Mouse (Mus musculus): ENCODE results near the gene Pycr1. TPM values are rescaled to one million over a fixed set of nuclear protein-coding genes. Genes with fewer than 3 reads are reported as not detected.

Pycr1 gene
- polyA plus RNA-seq, 1 experiment from 2014 or later, result 20.8 TPM

- no peak overlapping the region for H3K9ac ChIP-seq (replicated peaks)
- peaks cover 36% of the 10 kb centered on the region for H3K27me3 ChIP-seq (replicated peaks)
- no peaks in the 10 kb centered on the region for H3K9me3 ChIP-seq (replicated peaks)
- no peaks in the 10 kb centered on the region for H3K36me3 ChIP-seq
- H3K4me2 ChIP-seq, result no peak overlapping the region
- ATAC-seq (ENCODE audit: low FRiP score), result no peak
- H3K4me1 ChIP-seq, result peaks cover 6% of the 10 kb centered on the region
- H3K4me3 ChIP-seq (replicated peaks), result no peak overlapping the region
- H3K27ac ChIP-seq (replicated peaks), result no peak overlapping the region
- WGBS, result 78% methylated on average over 3 of the region's 3 CpGs
These were observed 11.2 kb upstream of the Pycr1 start for GRCm38 (mm10) chr11:120654741-120655140.

GRCm38 (mm10) chr11:120651872-120652271, 8.3 kb upstream of the Pycr1 start:
- no peak overlapping the region for H3K9ac ChIP-seq (replicated peaks)
- no peak overlapping the region for H3K27ac ChIP-seq (replicated peaks)
- peaks cover 8% of the 10 kb centered on the region for H3K4me1 ChIP-seq
- no peak for ATAC-seq (ENCODE audit: low FRiP score)
- H3K27me3 ChIP-seq (replicated peaks), result peaks cover 7% of the 10 kb centered on the region; the same call in 1 of the 2 replicates
- no peak overlapping the region for H3K4me2 ChIP-seq
- WGBS, result 77% methylated on average over 3 of the region's 3 CpGs
- no peaks in the 10 kb centered on the region for H3K36me3 ChIP-seq
- no peak overlapping the region for H3K4me3 ChIP-seq (replicated peaks)
- H3K9me3 ChIP-seq (replicated peaks), result no peaks in the 10 kb centered on the region

GRCm38 (mm10) chr11:120648001-120648476, 4.5 kb upstream of the Pycr1 start, which contains the start of gene Myadml2:
Gene Myadml2, minus strand, starts transcription at chr11:120648158.
- WGBS, result 4% methylated on average over 13 of the region's 13 CpGs
- Histone ChIP-seq H3K9ac (replicated peaks) (peak within 1 kb of the TSS; percentile 32; the same call in 1 of the 2 replicates), H3K4me1 (peaks cover 15% of the 10 kb centered on the region), H3K4me3 (replicated peaks) (peak within 1 kb of the TSS; percentile 29), H3K4me2 (peak within 1 kb of the TSS; percentile 59), H3K9me3 (replicated peaks) (no peaks in the 10 kb centered on the region), H3K27me3 (replicated peaks) (no peaks in the 10 kb centered on the region), H3K27ac (replicated peaks) (0 out of 2 replicates have a peak within 1 kb of the TSS, but pooled peaks have one; percentile 33), H3K36me3 (no peaks in the 10 kb centered on the region)
- no peak for ATAC-seq (ENCODE audit: low FRiP score)

- H3K9me3 ChIP-seq (replicated peaks), result no peaks in the 10 kb centered on the region
- H3K27ac ChIP-seq (replicated peaks), result no peak overlapping the region
- ATAC-seq (ENCODE audit: low FRiP score), result no peak
- peaks cover 23% of the 10 kb centered on the region for H3K4me1 ChIP-seq
- no peaks in the 10 kb centered on the region for H3K36me3 ChIP-seq
- H3K9ac ChIP-seq (replicated peaks), result no peak overlapping the region
- no peaks in the 10 kb centered on the region for H3K27me3 ChIP-seq (replicated peaks)
- peak overlapping the region; percentile 59 for H3K4me2 ChIP-seq
- no peak overlapping the region for H3K4me3 ChIP-seq (replicated peaks)
- 84% methylated on average over 35 of the region's 35 CpGs for WGBS
These were observed 3.7 kb upstream of the Pycr1 start for GRCm38 (mm10) chr11:120647047-120647830.

GRCm38 (mm10) chr11:120642939-120643600, 499 bp downstream of the Pycr1 start:
- H3K4me2 ChIP-seq, result peak overlapping the region; percentile 95
- peak overlapping the region; percentile 60 for H3K27ac ChIP-seq (replicated peaks)
- H3K9ac ChIP-seq (replicated peaks), result peak overlapping the region; percentile 76
- ATAC-seq (ENCODE audit: low FRiP score), result peak; percentile 54
- H3K9me3 ChIP-seq (replicated peaks), result no peaks in the 10 kb centered on the region
- H3K36me3 ChIP-seq, result no peaks in the 10 kb centered on the region
- H3K4me1 ChIP-seq, result peaks cover 20% of the 10 kb centered on the region
- under 1% methylated on average over 18 of the region's 18 CpGs for WGBS
- peak overlapping the region; percentile 51 for H3K4me3 ChIP-seq (replicated peaks)
- H3K27me3 ChIP-seq (replicated peaks), result no peaks in the 10 kb centered on the region

GRCm38 (mm10) chr11:120641869-120642268, 1.7 kb downstream of the Pycr1 start:
- no peaks in the 10 kb centered on the region for H3K27me3 ChIP-seq (replicated peaks)
- no peak for ATAC-seq (ENCODE audit: low FRiP score)
- WGBS, result 83% methylated on average over 8 of the region's 8 CpGs
- no peaks in the 10 kb centered on the region for H3K36me3 ChIP-seq
- no peaks in the 10 kb centered on the region for H3K9me3 ChIP-seq (replicated peaks)
- 0 out of 2 replicates have a peak overlapping the region, but pooled peaks have one; percentile 95 for H3K4me2 ChIP-seq
- peak overlapping the region; percentile 76; the same call in 1 of the 2 replicates for H3K9ac ChIP-seq (replicated peaks)
- no peak overlapping the region for H3K27ac ChIP-seq (replicated peaks)
- H3K4me1 ChIP-seq, result peaks cover 15% of the 10 kb centered on the region
- no peak overlapping the region for H3K4me3 ChIP-seq (replicated peaks)

- Histone ChIP-seq H3K4me2 (no peak overlapping the region), H3K9ac (replicated peaks) (no peak overlapping the region; the same call in 1 of the 2 replicates), H3K4me3 (replicated peaks) (no peak overlapping the region), H3K9me3 (replicated peaks) (no peaks in the 10 kb centered on the region), H3K27ac (replicated peaks) (no peak overlapping the region), H3K4me1 (peaks cover 15% of the 10 kb centered on the region), H3K36me3 (no peaks in the 10 kb centered on the region), H3K27me3 (replicated peaks) (no peaks in the 10 kb centered on the region)
- 63% methylated on average over 9 of the region's 9 CpGs for WGBS
- no peak for ATAC-seq (ENCODE audit: low FRiP score)
These were observed 2.3 kb downstream of the Pycr1 start for GRCm38 (mm10) chr11:120641255-120641654.

GRCm38 (mm10) chr11:120634810-120635209, 8.8 kb downstream of the Pycr1 start:
- H3K4me3 ChIP-seq (replicated peaks), result no peak overlapping the region
- no peaks in the 10 kb centered on the region for H3K9me3 ChIP-seq (replicated peaks)
- H3K9ac ChIP-seq (replicated peaks), result no peak overlapping the region
- no peaks in the 10 kb centered on the region for H3K36me3 ChIP-seq
- no peaks in the 10 kb centered on the region for H3K27me3 ChIP-seq (replicated peaks)
- no peak overlapping the region; the same call in 1 of the 2 replicates for H3K4me2 ChIP-seq
- ATAC-seq (ENCODE audit: low FRiP score), result no peak
- 81% methylated on average over 5 of the region's 5 CpGs for WGBS
- H3K4me1 ChIP-seq, result peaks cover 37% of the 10 kb centered on the region
- H3K27ac ChIP-seq (replicated peaks), result no peak overlapping the region

GRCm38 (mm10) chr11:120633520-120634343, 9.8 kb downstream of the Pycr1 start, which contains the start of gene Mafg:
Gene Mafg, minus strand, starts transcription at chr11:120633600.
- peak within 1 kb of the TSS; percentile 88 for H3K27ac ChIP-seq (replicated peaks)
- peak within 1 kb of the TSS; percentile 85 for H3K4me2 ChIP-seq
- no peaks in the 10 kb centered on the region for H3K9me3 ChIP-seq (replicated peaks)
- ATAC-seq (ENCODE audit: low FRiP score), result peak; percentile 90
- 11% methylated on average over 58 of the region's 58 CpGs for WGBS
- H3K9ac ChIP-seq (replicated peaks), result peak within 1 kb of the TSS; percentile 87
- peaks cover 7% of the 10 kb centered on the region for H3K36me3 ChIP-seq
- peak within 1 kb of the TSS; percentile 96 for H3K4me3 ChIP-seq (replicated peaks)
- H3K4me1 ChIP-seq, result peaks cover 46% of the 10 kb centered on the region
- H3K27me3 ChIP-seq (replicated peaks), result no peaks in the 10 kb centered on the region

- H3K27me3 ChIP-seq (replicated peaks), result no peaks in the 10 kb centered on the region
- no peaks in the 10 kb centered on the region for H3K9me3 ChIP-seq (replicated peaks)
- H3K27ac ChIP-seq (replicated peaks), result peak overlapping the region; percentile 88
- H3K4me1 ChIP-seq, result peaks cover 46% of the 10 kb centered on the region
- under 1% methylated on average over 91 of the region's 116 CpGs for WGBS
- peak overlapping the region; percentile 96 for H3K4me3 ChIP-seq (replicated peaks)
- ATAC-seq (ENCODE audit: low FRiP score), result peak; percentile 85
- H3K36me3 ChIP-seq, result peaks cover 9% of the 10 kb centered on the region
- H3K4me2 ChIP-seq, result peak overlapping the region; percentile 85
- H3K9ac ChIP-seq (replicated peaks), result peak overlapping the region; percentile 87
These were observed 10.7 kb downstream of the Pycr1 start for GRCm38 (mm10) chr11:120632559-120633519.
